Mouse (Mus musculus) spleen, adult 2 months (tissue): Measurements from ENCODE around the gene Jaml. TPM values are rescaled to one million over a fixed set of nuclear protein-coding genes. Genes with fewer than 3 reads are reported as not detected.

Experiments
- DNase-seq, 2 experiments: peaks; one replicate each; pipeline versions ENCODE4 v3.0.0 to v3.0.0-alpha.2; 2012 to 2021; ENCODE audit warnings: low spot score in 2 of 2, low read depth in 1 of 2
- H3K27ac ChIP-seq: fragments of 200-500 bp; 2 replicates; pipeline ENCODE4 v1.5.1; 2012; ENCODE audit warnings: low read length, inconsistent platforms; ENCODE audit not compliant: insufficient read depth
- H3K27me3 ChIP-seq: fragments of 200-500 bp; 2 replicates; pipeline ENCODE4 v1.6.1; 2012; ENCODE audit warnings: mild to moderate bottlenecking, moderate library complexity, low read length, inconsistent platforms; ENCODE audit not compliant: control insufficient read depth, insufficient read depth
- H3K36me3 ChIP-seq: fragments of 200-500 bp; 2 replicates; pipeline ENCODE4 v1.6.1; 2012; ENCODE audit warnings: mild to moderate bottlenecking, low read length, inconsistent platforms; ENCODE audit not compliant: control insufficient read depth, insufficient read depth
- H3K4me1 ChIP-seq: fragments of 200-500 bp; 2 replicates; pipeline ENCODE4 v1.6.1; 2011; ENCODE audit warnings: inconsistent platforms; ENCODE audit not compliant: control insufficient read depth, insufficient read depth, insufficient read length
- H3K4me3 ChIP-seq: fragments of 200-500 bp; 2 replicates; pipeline ENCODE4 v1.5.1; 2011; ENCODE audit warnings: mild to moderate bottlenecking, inconsistent platforms; ENCODE audit not compliant: insufficient read depth, insufficient read length; ENCODE audit errors: extremely low read depth
- CTCF ChIP-seq: fragments of 200-500 bp; IDR thresholded peaks from 2 replicates; pipeline ENCODE4 v1.5.1; 2011; ENCODE audit warnings: mild to moderate bottlenecking, inconsistent platforms; ENCODE audit not compliant: insufficient read depth, insufficient read length, insufficient replicate concordance; ENCODE audit errors: extremely low read depth
- POLR2A ChIP-seq: fragments of 200-500 bp; IDR thresholded peaks from 2 replicates; pipeline ENCODE4 v1.6.1; 2011; ENCODE audit warnings: low read depth, low read length, inconsistent platforms
- WGBS: fragments of 180-500 bp; shearing (Covaris S2); methylation state at CpG from one replicate; pipeline ENCODE4 v1.1.7; 2018; 5-methylcytosine and 5-hydroxymethylcytosine counted together
- polyA plus RNA-seq: library from polyadenylated mRNA; depleted of rRNA; stranded (reverse); fragments of >200 nt; gene quantifications from 2 replicates; pipeline ENCODE4 v1.2.3, GENCODE M21; 2012

Jaml gene
- polyA plus RNA-seq, 1 experiment = 2.8 TPM

GRCm38 (mm10) chr9:45130119-45130518, 51.1 kb downstream of the Jaml start:
- WGBS = 84% methylated on average over 3 of the region's 3 CpGs
- DNase-seq = no peak
- Histone ChIP-seq H3K4me1 (peaks cover 14% of the 10 kb centered on the region; the same call in 1 of the 2 replicates), H3K27ac (no peak overlapping the region), H3K4me3 (no peak overlapping the region), H3K36me3 (no peaks in the 10 kb centered on the region), H3K27me3 (no peaks in the 10 kb centered on the region)
- TF ChIP-seq CTCF (no peak), POLR2A (no peak)

DNA sequence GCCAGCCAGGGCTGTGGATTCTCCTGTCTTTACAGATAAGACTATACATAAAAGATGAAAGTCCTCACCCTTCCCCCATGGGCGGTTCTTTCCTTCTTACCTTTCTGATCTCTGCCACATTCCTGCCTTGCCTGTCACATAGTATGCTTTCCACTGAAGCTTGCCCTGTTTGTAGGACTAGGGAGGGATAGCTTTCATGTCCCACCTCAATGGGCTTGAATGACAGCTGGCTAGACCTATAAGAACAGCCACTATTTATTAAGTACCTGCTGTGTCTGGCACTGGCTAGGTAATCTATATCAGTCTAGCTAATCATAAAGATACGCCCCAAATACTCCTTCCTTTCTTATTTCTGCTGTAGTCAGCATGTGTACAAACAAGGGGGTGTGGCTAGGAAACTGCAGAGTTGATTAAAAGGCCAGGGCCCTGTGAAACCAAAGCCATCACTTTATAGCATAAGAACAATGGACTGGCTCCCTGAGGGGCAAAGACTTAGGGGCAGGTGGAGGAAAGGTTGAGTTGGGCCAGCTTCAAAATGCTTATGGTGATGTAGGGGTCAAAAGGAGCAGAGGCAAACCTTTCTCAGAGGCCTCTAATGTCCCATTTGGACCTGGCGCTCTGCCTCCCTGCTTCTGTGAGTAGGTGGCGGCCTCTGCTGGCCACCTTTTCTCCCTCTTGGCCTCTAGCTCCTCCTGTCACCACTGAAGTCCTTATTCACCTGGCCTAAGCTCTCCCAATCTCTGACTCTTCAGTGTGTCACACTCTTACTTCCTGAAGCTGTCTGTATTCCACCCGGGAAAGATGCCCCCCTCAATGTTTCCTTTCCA, 54.7 kb downstream of the Jaml start:
- WGBS = 34% methylated on average over 5 of the region's 5 CpGs
- H3K4me3 ChIP-seq = no peak overlapping the region
- DNase-seq = peak; percentile 55 to 80
- H3K4me1 ChIP-seq = peaks cover 10% of the 10 kb centered on the region
- H3K36me3 ChIP-seq = no peaks in the 10 kb centered on the region
- H3K27ac ChIP-seq = no peak overlapping the region
- H3K27me3 ChIP-seq = peaks cover 9% of the 10 kb centered on the region
- TF ChIP-seq POLR2A (no peak), CTCF (peak; percentile 92)

- H3K4me1 ChIP-seq = peaks cover 15% of the 10 kb centered on the region
- H3K4me3 ChIP-seq = no peak overlapping the region
- TF ChIP-seq CTCF (no peak), POLR2A (no peak)
- H3K27me3 ChIP-seq = peaks cover 14% of the 10 kb centered on the region
- WGBS = 52% methylated on average over 7 of the region's 7 CpGs
- H3K36me3 ChIP-seq = no peaks in the 10 kb centered on the region
- no peak overlapping the region for H3K27ac ChIP-seq
- DNase-seq = no peak
These were observed 57.6 kb downstream of the Jaml start for GRCm38 (mm10) chr9:45136442-45137169.

- under 1% methylated on average over 71 of the region's 76 CpGs for WGBS
- H3K36me3 ChIP-seq = no peaks in the 10 kb centered on the region
- no peak for DNase-seq
- peaks cover 14% of the 10 kb centered on the region for H3K27me3 ChIP-seq
- H3K4me3 ChIP-seq = peak within 1 kb of the TSS; percentile 57
- TF ChIP-seq POLR2A = no peak
- TF ChIP-seq CTCF = no peak
- H3K27ac ChIP-seq = no peak within 1 kb of the TSS
- peaks cover 15% of the 10 kb centered on the region for H3K4me1 ChIP-seq
These were observed 59.4 kb downstream of the Jaml start, which contains the start of gene Scn4b for GRCm38 (mm10) chr9:45138191-45139032. Gene Scn4b (plus strand): TSS chr9:45138395.

DNA sequence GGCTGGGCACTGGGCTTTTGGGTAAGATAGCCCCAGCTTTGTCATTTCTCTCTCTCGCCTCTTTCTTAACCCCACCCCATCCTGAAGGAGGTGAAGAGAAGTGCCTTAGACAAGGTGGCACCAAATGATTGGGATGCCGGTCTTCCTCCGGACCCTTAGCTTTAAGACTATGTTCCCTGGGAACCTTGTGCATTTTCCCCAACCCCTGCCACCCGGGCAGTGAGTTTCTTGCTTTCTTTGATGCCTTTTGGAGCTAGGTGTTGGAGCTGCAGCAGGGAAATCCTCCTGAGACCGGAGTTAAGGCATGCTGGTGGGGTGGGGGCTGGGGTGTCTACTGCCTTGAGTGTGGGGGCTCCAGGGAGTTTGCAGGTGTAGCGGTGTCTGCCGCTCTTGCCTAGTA, 60.1 kb downstream of the Jaml start:
- Histone ChIP-seq H3K36me3 (no peaks in the 10 kb centered on the region), H3K4me3 (peak overlapping the region; percentile 57; the same call in 1 of the 2 replicates)
- WGBS = 20% methylated on average over 7 of the region's 7 CpGs

GRCm38 (mm10) chr9:45140945-45141344, 62.0 kb downstream of the Jaml start:
- Histone ChIP-seq H3K27me3 (peaks cover 14% of the 10 kb centered on the region), H3K27ac (no peak overlapping the region), H3K4me3 (no peak overlapping the region), H3K36me3 (no peaks in the 10 kb centered on the region), H3K4me1 (peaks cover 15% of the 10 kb centered on the region)
- TF ChIP-seq POLR2A = no peak
- TF ChIP-seq CTCF = no peak
- WGBS = 77% methylated on average over 7 of the region's 7 CpGs
- no peak for DNase-seq

More for the DNA sequence above, 60.1 kb downstream of the Jaml start:
- TF ChIP-seq CTCF = no peak
- no peak for TF ChIP-seq POLR2A
- H3K27me3 ChIP-seq = peaks cover 14% of the 10 kb centered on the region
- DNase-seq = no peak
- no peak overlapping the region for H3K27ac ChIP-seq
- H3K4me1 ChIP-seq = peaks cover 15% of the 10 kb centered on the region

GRCm38 (mm10) chr9:45142686-45143085, 63.7 kb downstream of the Jaml start:
- 69% methylated on average over 3 of the region's 3 CpGs for WGBS
- H3K4me1 ChIP-seq = peaks cover 15% of the 10 kb centered on the region
- no peak for TF ChIP-seq CTCF
- no peak for TF ChIP-seq POLR2A

More at GRCm38 (mm10) chr9:45142686-45143085, 63.7 kb downstream of the Jaml start:
- H3K4me3 ChIP-seq = no peak overlapping the region
- H3K36me3 ChIP-seq = no peaks in the 10 kb centered on the region
- H3K27me3 ChIP-seq = peaks cover 14% of the 10 kb centered on the region
- no peak for DNase-seq
- no peak overlapping the region for H3K27ac ChIP-seq
